Mouse (Mus musculus) limb, embryonic 14.5 days (tissue): ENCODE measurements around the gene Itih4. TPM values are rescaled to one million over a fixed set of nuclear protein-coding genes. Genes with fewer than 3 reads are reported as not detected.

Experiments
- ATAC-seq: fragments of 200-750 bp; cut with Nextera tagmentation; 2 replicates; pipeline ENCODE4 v1.8.0; 2017; ENCODE audit warnings: low read depth, moderate number of reproducible peaks, moderate TSS enrichment; ENCODE audit not compliant: low FRiP score
- DNase-seq: peaks from one replicate; pipeline ENCODE4 v3.0.0-alpha.2; 2015; ENCODE audit warnings: low spot score
- H3K27ac ChIP-seq: fragments of 300-500 bp; sonication (generic); replicated peaks from 2 replicates; pipeline ENCODE4 v1.5.1; 2014; ENCODE audit warnings: low read depth, mild to moderate bottlenecking, low read length, moderate library complexity, mixed read lengths
- H3K27me3 ChIP-seq: fragments of 300-500 bp; sonication (generic); 2 replicates; pipeline ENCODE4 v1.6.1; 2014; ENCODE audit warnings: low read length, mixed read lengths; ENCODE audit not compliant: control insufficient read depth, insufficient read depth
- H3K36me3 ChIP-seq: fragments of 300-500 bp; sonication (generic); 2 replicates; pipeline ENCODE4 v1.6.1; 2014; ENCODE audit warnings: mild to moderate bottlenecking, low read length, moderate library complexity, mixed read lengths; ENCODE audit not compliant: control insufficient read depth, insufficient read depth
- H3K4me1 ChIP-seq: fragments of 300-500 bp; sonication (generic); 2 replicates; pipeline ENCODE4 v1.6.1; 2014; ENCODE audit warnings: antibody characterized with exemption, low read length, mixed read lengths; ENCODE audit not compliant: control insufficient read depth, insufficient read depth
- H3K4me2 ChIP-seq: fragments of 300-500 bp; sonication (generic); replicated peaks from 2 replicates; pipeline ENCODE4 v1.6.1; 2014; ENCODE audit warnings: low read depth, mild to moderate bottlenecking, low read length, moderate library complexity; ENCODE audit not compliant: severe bottlenecking
- H3K4me3 ChIP-seq: fragments of 300-500 bp; sonication (generic); replicated peaks from 2 replicates; pipeline ENCODE4 v1.5.1; 2014; ENCODE audit warnings: low read length
- H3K9ac ChIP-seq: fragments of 300-500 bp; sonication (generic); 2 replicates; pipeline ENCODE4 v1.6.1; 2014; ENCODE audit warnings: mild to moderate bottlenecking, low read depth, low read length, moderate library complexity; ENCODE audit not compliant: severe bottlenecking
- H3K9me3 ChIP-seq: fragments of 300-500 bp; sonication (generic); 2 replicates; pipeline ENCODE4 v1.6.1; 2016; ENCODE audit warnings: low read length; ENCODE audit not compliant: control insufficient read depth
- POLR2A ChIP-seq: fragments of 200-500 bp; IDR thresholded peaks from 2 replicates; pipeline ENCODE4 v1.8.0; 2012; ENCODE audit warnings: inconsistent platforms, mild to moderate bottlenecking, moderate library complexity, borderline replicate concordance; ENCODE audit not compliant: insufficient read depth, insufficient read length; ENCODE audit errors: extremely low read depth
- WGBS: fragments of 180-500 bp; shearing (Covaris S2); extraction: QIAGEN DNeasy Blood & Tissue Kit; methylation state at CpG from one replicate; pipeline ENCODE4 v1.1.7; 2014; 5-methylcytosine and 5-hydroxymethylcytosine counted together
- polyA plus RNA-seq, 2 experiments: library from polyadenylated mRNA; depleted of rRNA in 1 of 2; stranded (reverse) in 1 of 2; unstranded in 1 of 2; fragments of >200 nt; fragmentation: Nextera tagmentation in 1 of 2; extraction: Ambion mirVana in 1 of 2; gene quantifications; 2 replicates each; pipeline versions ENCODE4 v1.2.1 to v1.2.3; 2012 to 2014

The Itih4 gene
- polyA plus RNA-seq, 2 experiments, result 0.08 TPM; not detected in 1

GRCm38 (mm10) chr14:30907814-30908265 is 21.6 kb downstream of the Itih4 start:
- WGBS, result 67% methylated on average over 3 of the region's 3 CpGs
- DNase-seq (no peak), ATAC-seq (no peak)

GRCm38 (mm10) chr14:30911141-30911540 is 24.9 kb downstream of the Itih4 start:
- Histone ChIP-seq H3K4me2 (no peak overlapping the region), H3K9me3 (no peaks in the 10 kb centered on the region), H3K9ac (no peak overlapping the region), H3K36me3 (no peaks in the 10 kb centered on the region), H3K4me3 (no peak overlapping the region), H3K4me1 (no peaks in the 10 kb centered on the region), H3K27me3 (no peaks in the 10 kb centered on the region), H3K27ac (no peak overlapping the region)
- ATAC-seq (no peak), DNase-seq (no peak)
- 89% methylated on average over 8 of the region's 8 CpGs for WGBS
- no peak for TF ChIP-seq POLR2A

More at GRCm38 (mm10) chr14:30907814-30908265, 21.6 kb downstream of the Itih4 start:
- H3K4me3 ChIP-seq, result no peak overlapping the region
- H3K27ac ChIP-seq, result no peak overlapping the region
- H3K27me3 ChIP-seq, result no peaks in the 10 kb centered on the region
- H3K9ac ChIP-seq, result no peak overlapping the region
- no peak for TF ChIP-seq POLR2A
- no peaks in the 10 kb centered on the region for H3K9me3 ChIP-seq
- no peak overlapping the region for H3K4me2 ChIP-seq
- H3K36me3 ChIP-seq, result no peaks in the 10 kb centered on the region
- H3K4me1 ChIP-seq, result no peaks in the 10 kb centered on the region

- Histone ChIP-seq H3K4me1 (no peaks in the 10 kb centered on the region), H3K36me3 (no peaks in the 10 kb centered on the region), H3K9ac (no peak overlapping the region), H3K27ac (no peak overlapping the region), H3K4me2 (no peak overlapping the region), H3K4me3 (no peak overlapping the region), H3K9me3 (no peaks in the 10 kb centered on the region), H3K27me3 (no peaks in the 10 kb centered on the region)
- no peak for ATAC-seq
- TF ChIP-seq POLR2A, result no peak
- 84% methylated on average over 8 of the region's 8 CpGs for WGBS
- no peak for DNase-seq
Observed at GRCm38 (mm10) chr14:30912641-30913040, 26.4 kb downstream of the Itih4 start.

GRCm38 (mm10) chr14:30913404-30913803 is 27.1 kb downstream of the Itih4 start:
- Histone ChIP-seq H3K27ac (no peak overlapping the region), H3K9ac (no peak overlapping the region), H3K4me2 (no peak overlapping the region), H3K9me3 (no peaks in the 10 kb centered on the region), H3K36me3 (no peaks in the 10 kb centered on the region), H3K4me1 (no peaks in the 10 kb centered on the region), H3K4me3 (no peak overlapping the region), H3K27me3 (no peaks in the 10 kb centered on the region)
- TF ChIP-seq POLR2A, result no peak
- no peak for ATAC-seq
- DNase-seq, result no peak
- 78% methylated on average over 5 of the region's 5 CpGs for WGBS

- no peak for ATAC-seq
- H3K36me3 ChIP-seq, result no peaks in the 10 kb centered on the region
- H3K4me3 ChIP-seq, result no peak overlapping the region
- H3K4me2 ChIP-seq, result no peak overlapping the region
- H3K4me1 ChIP-seq, result no peaks in the 10 kb centered on the region
- no peak for TF ChIP-seq POLR2A
- DNase-seq, result no peak
- H3K27ac ChIP-seq, result no peak overlapping the region
- WGBS, result 89% methylated on average over 1 of the region's 1 CpGs
- no peak overlapping the region for H3K9ac ChIP-seq
- no peaks in the 10 kb centered on the region for H3K27me3 ChIP-seq
- no peaks in the 10 kb centered on the region for H3K9me3 ChIP-seq
Observed at GRCm38 (mm10) chr14:30916516-30916915, 30.2 kb downstream of the Itih4 start.
